Mouse (Mus musculus): Measurements from ENCODE around the gene Med12l.

DNA sequence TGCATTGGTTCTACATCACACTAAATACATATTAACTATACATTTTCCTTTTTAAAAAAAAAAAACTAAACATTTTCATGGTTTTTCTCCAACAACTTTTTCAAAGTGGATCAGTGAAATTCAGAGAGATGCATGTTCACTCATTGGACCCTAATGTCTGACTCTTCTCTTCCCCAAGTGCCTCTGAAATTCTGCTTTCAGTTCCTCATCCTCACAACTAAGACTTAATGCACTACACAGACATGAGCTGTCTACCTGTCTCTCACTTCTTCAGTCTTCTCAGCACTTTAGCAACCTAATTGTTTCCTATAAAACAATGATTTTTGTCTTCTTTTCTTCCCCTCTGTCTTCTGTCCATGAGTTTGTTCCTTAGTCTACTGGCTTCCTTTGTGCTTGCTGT is 219.8 kb downstream of the Med12l start:
- TF ChIP-seq POLR2A (IDR thresholded peaks at IDR 0.05; ENCODE audit: insufficient read depth, low read length), result no peak
- no peak for TF ChIP-seq CTCF (IDR thresholded peaks at IDR 0.05; ENCODE audit: low read depth, low read length)
